Comparison of ENCODE assay signal across 8 mouse cellular contexts in the genomic region with DNA sequence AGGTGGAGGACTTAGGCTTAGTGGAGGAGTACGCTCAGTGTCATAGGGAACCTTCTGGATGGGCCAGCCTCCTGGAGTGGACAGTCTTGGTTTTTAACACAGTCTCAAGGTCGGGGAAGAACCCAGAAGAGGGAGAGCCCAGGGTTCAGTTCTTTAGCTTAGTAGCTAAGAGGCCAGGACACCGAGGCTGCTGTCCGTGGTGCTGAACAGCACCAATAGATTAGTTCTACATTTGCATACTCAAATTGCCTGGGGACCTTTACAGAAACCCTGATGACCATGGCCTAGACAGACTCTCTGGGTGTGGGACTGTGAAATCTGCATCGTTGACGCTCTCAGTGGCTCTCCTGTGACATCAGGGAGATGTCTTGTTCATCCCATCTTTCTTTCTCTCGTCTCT. TPM values are rescaled to one million over a fixed set of nuclear protein-coding genes. Genes with fewer than 3 reads are reported as not detected.
DNase-seq lines count a peak whose midpoint lies in the region; ATAC-seq lines count a peak whose summit lies in the region.

No protein-coding gene starts in this region.

- peak; percentile 77 for DNase-seq in forebrain, embryonic 11.5 days (ENCODE audit: low spot score)
- peak; percentile 44 for DNase-seq in ovary, postnatal 14 days (ENCODE audit: low spot score)
- DNase-seq in ovary, adult 18-20 months (ENCODE audit: low spot score): no peak
- peak; percentile 78 for DNase-seq in retina, postnatal 1 day
- DNase-seq in cerebellum, postnatal 25 days: no peak
- DNase-seq in left cerebral cortex, adult 9 months (ENCODE audit: low spot score in 2 of 2): no peak

- no peaks in the 10 kb centered on the region; the same call in 1 of the 2 replicates for H3K27me3 ChIP-seq in forebrain, embryonic 11.5 days (ENCODE audit: control insufficient read depth, insufficient read depth, low read length)
- H3K27me3 ChIP-seq in forebrain, embryonic 12.5 days: peaks cover 12% of the 10 kb centered on the region; the same call in 1 of the 2 replicates

- H3K36me3 ChIP-seq in forebrain, embryonic 11.5 days (ENCODE audit: control insufficient read depth, insufficient read depth, low read length): no peaks in the 10 kb centered on the region
- no peaks in the 10 kb centered on the region for H3K36me3 ChIP-seq in forebrain, embryonic 12.5 days (replicated peaks)

- H3K4me1 ChIP-seq in forebrain, embryonic 11.5 days (replicated peaks; ENCODE audit: control insufficient read depth, insufficient read depth, low read length): no peaks in the 10 kb centered on the region
- H3K4me1 ChIP-seq in forebrain, embryonic 12.5 days: peaks cover 6% of the 10 kb centered on the region; the same call in 1 of the 2 replicates

- no peak overlapping the region for H3K4me3 ChIP-seq in forebrain, embryonic 11.5 days (ENCODE audit: low read depth, low read length)
- no peak overlapping the region for H3K4me3 ChIP-seq in forebrain, embryonic 12.5 days (replicated peaks)

- WGBS in forebrain, embryonic 11.5 days: 15% methylated on average over 7 of the region's 7 CpGs
- WGBS in forebrain, embryonic 12.5 days: 22% methylated on average over 7 of the region's 7 CpGs

- H3K27ac ChIP-seq in forebrain, embryonic 11.5 days (ENCODE audit: low read depth, low read length): no peak overlapping the region
- no peak overlapping the region for H3K27ac ChIP-seq in forebrain, embryonic 12.5 days

- ATAC-seq in forebrain, embryonic 11.5 days (replicated peaks; ENCODE audit: low FRiP score): no peak
- ATAC-seq in forebrain, embryonic 12.5 days (ENCODE audit: low FRiP score): no peak
- ATAC-seq in granulocyte monocyte progenitor cell, adult 5-6 weeks (replicated peaks; ENCODE audit: poor library complexity, severe bottlenecking): peak; percentile 62

- H3K9ac ChIP-seq in forebrain, embryonic 11.5 days (ENCODE audit: low read length): no peak overlapping the region
- H3K9ac ChIP-seq in forebrain, embryonic 12.5 days: no peak overlapping the region

- no peak overlapping the region for H3K4me2 ChIP-seq in forebrain, embryonic 11.5 days (ENCODE audit: low read depth, low read length, severe bottlenecking)
- H3K4me2 ChIP-seq in forebrain, embryonic 12.5 days: no peak overlapping the region

- H3K9me3 ChIP-seq in forebrain, embryonic 11.5 days (ENCODE audit: control insufficient read depth, low read length): no peaks in the 10 kb centered on the region
- no peaks in the 10 kb centered on the region for H3K9me3 ChIP-seq in forebrain, embryonic 12.5 days

RNA-seq across cellular contexts. Expression of a gene that starts 19.1 kb away (rescaled TPM):
- 1.6 and 2.6 TPM in 2 replicates for polyA plus RNA-seq in forebrain, embryonic 11.5 days (2014; fragmentation: Nextera tagmentation; extraction: Ambion mirVana)
- 5.6 and 6.2 TPM in 2 replicates for polyA plus RNA-seq in forebrain, embryonic 12.5 days (2016; fragmentation: Nextera tagmentation; extraction: Ambion mirVana)
- 0.21 TPM in 1 of 2 replicates, not detected in the other for total RNA-seq in granulocyte monocyte progenitor cell, adult 5-6 weeks (2014; fragmentation: Nextera tagmentation)
- total RNA-seq in granulocyte monocyte progenitor cell, adult 5-6 weeks (2017): 0.43 TPM in 1 of 2 replicates, not detected in the other

RNA-seq across cellular contexts. Expression of a gene that starts 39.2 kb away (rescaled TPM):
- polyA plus RNA-seq in forebrain, embryonic 11.5 days (2014; fragmentation: Nextera tagmentation; extraction: Ambion mirVana): 0.71 and 1.0 TPM in 2 replicates
- 3.6 and 4.4 TPM in 2 replicates for polyA plus RNA-seq in forebrain, embryonic 12.5 days (2016; fragmentation: Nextera tagmentation; extraction: Ambion mirVana)
- 0.95 TPM in 1 of 2 replicates, not detected in the other for total RNA-seq in granulocyte monocyte progenitor cell, adult 5-6 weeks (2014; fragmentation: Nextera tagmentation)
- 10.0 and 10.7 TPM in 2 replicates for total RNA-seq in granulocyte monocyte progenitor cell, adult 5-6 weeks (2017)

RNA-seq across cellular contexts. Expression of a gene that starts 54.9 kb away (rescaled TPM):
- 113 and 114 TPM in 2 replicates for polyA plus RNA-seq in forebrain, embryonic 11.5 days (2014; fragmentation: Nextera tagmentation; extraction: Ambion mirVana)
- polyA plus RNA-seq in forebrain, embryonic 12.5 days (2016; fragmentation: Nextera tagmentation; extraction: Ambion mirVana): 138 and 144 TPM in 2 replicates
- 31.9 and 38.5 TPM in 2 replicates for total RNA-seq in granulocyte monocyte progenitor cell, adult 5-6 weeks (2014; fragmentation: Nextera tagmentation)
- total RNA-seq in granulocyte monocyte progenitor cell, adult 5-6 weeks (2017): 35.0 and 38.3 TPM in 2 replicates

Comparison
In these comparisons a context has a peak if more than half of its experiments do, and no peak if none do; other contexts are left out.
1. DNase-seq: peak in forebrain, embryonic 11.5 days (single experiment), ovary, postnatal 14 days (single experiment) and retina, postnatal 1 day (single experiment); none in ovary, adult 18-20 months (single experiment), cerebellum, postnatal 25 days (0 of 2) and left cerebral cortex, adult 9 months (0 of 2).